Mouse (Mus musculus) cerebellum, adult (tissue): ENCODE results near the gene Spem2.

ENCODE experiments used
- ATAC-seq: cut with Nextera tagmentation; 2 replicates; pipeline ENCODE4 v1.9.2; 2017; ENCODE audit warnings: mild to moderate bottlenecking, moderate library complexity, mixed read lengths; ENCODE audit not compliant: insufficient number of reproducible peaks, low FRiP score, low TSS enrichment

The Spem2 gene

GRCm38 (mm10) chr11:69836703-69837576 lies 18.7 kb upstream of the Spem2 start:
- no peak for ATAC-seq

GRCm38 (mm10) chr11:69835966-69836335 lies 17.7 kb upstream of the Spem2 start:
- no peak for ATAC-seq

DNA sequence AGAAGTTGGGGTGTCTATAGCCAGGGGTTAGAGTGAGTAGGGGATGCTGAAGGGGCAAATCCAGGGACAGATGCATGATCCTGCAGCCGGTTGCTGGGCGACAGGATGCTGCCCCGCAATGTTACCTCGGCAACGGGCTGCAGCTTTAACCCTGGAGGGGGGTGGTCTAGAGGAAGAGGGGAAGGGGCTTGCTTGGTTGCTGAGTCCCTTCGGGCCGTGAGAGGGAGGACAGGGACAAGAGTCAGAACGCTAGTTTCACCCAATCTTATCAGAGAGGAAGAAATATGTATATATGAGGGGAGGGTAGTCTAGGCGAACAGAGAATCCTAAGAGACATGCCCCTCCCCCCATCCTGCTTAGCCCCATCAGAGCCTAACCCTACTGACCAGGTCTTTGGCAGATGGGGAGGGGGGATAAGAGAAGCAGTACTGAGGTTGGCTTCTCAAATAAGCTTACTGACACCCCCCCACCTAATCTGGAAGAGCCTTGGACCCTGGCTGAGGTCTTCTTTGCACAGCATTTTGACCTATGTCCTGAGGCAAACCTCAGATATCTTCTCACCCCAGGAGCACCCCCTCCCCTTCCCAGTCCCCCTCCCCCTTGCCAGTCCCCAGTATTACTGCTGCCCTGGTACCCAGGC lies 17.2 kb upstream of the Spem2 start:
- no peak for ATAC-seq

DNA sequence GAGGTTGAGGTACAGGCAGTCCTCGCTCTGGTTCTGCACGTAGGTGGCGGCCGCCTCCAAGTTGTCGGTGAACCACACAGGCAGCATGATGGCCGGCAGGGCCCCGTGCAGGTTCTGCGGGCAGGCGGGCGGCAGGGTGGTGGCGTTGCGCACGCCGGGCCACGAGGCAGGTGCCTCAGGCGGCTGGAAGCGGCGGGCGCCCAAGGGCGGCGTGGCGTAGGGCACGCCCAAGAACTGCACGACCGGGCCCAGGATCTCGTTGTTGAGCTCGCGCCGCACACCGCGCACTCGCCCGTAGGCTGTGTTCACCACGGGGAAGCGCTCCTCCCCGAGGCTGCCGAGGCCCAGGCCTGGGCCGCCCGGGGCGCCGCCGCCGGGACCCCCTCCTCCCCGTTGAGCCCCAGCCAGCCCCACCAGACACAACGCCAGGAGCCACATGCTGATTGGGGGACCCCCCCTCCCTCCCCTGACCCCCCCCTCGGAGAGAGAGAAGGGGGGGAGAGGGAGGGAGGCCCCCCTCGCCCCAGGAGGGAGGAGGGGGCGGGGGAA lies 15.8 kb upstream of the Spem2 start:
- no peak for ATAC-seq

DNA sequence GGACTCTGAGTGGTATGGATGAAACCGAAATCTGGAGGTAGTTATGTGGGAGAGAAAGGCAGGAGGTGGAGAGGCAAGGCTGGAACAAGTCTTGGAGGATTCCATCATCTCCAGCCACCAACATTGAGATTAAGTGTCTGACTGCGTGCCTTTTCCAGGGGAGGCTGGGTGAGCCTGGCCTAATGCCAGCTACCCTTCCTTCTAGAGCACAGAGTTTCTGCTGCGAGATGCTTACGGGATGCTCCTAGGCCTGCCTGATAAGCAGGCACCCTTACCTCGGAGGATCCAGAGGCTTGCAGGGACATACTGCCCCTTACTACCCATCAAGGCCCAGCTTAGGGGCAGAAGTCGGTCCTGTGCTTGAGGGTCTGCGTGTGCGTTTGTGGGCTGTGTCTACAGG lies 15.3 kb upstream of the Spem2 start:
- no peak for ATAC-seq

DNA sequence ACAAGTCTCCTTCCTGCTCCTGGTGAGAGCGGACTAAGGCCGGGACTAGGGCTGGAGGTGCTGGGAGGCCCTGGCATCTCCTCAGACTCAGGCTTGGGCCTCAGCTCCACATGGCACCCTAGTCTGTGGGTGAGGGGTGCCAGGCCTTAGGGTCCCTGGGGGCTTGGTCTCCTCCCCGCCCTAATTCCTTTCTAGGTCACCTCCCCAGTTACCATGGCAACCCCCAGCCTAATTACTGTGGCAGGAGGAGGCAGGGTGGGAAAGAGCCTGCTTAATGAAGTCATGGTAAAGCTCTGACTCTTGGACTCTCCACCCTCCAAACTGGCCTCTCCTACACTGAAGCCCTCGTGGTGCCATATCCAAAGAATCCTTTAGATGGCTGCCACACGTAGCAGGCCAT lies 10.6 kb upstream of the Spem2 start:
- ATAC-seq = no peak

DNA sequence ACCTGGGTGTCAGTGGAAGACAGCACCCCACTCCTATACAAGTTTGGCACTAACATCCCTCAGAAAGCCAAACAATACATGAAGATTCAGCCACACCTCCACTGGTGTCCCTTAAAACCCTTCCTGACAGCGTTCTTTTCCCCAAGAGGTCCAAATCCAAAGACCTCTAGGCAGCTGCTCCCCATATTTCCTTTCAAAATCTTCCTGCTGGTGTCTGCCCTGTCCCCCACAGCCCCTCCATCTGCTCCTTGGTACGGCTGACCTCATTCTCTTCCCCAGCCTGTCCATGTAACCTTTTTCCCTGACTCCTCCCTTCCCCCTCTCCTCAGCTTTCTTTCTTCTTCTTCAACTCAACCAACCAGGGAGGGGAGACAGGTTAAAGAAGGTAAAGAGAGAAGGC lies 5.2 kb upstream of the Spem2 start:
- no peak for ATAC-seq

GRCm38 (mm10) chr11:69822080-69822479 lies 3.8 kb upstream of the Spem2 start, which contains the start of gene Spem1:
Spem1 (minus strand) TSS chr11:69822180.
- no peak for ATAC-seq

- ATAC-seq = no peak
Measured at GRCm38 (mm10) chr11:69818871-69819270, 606 bp upstream of the Spem2 start.

DNA sequence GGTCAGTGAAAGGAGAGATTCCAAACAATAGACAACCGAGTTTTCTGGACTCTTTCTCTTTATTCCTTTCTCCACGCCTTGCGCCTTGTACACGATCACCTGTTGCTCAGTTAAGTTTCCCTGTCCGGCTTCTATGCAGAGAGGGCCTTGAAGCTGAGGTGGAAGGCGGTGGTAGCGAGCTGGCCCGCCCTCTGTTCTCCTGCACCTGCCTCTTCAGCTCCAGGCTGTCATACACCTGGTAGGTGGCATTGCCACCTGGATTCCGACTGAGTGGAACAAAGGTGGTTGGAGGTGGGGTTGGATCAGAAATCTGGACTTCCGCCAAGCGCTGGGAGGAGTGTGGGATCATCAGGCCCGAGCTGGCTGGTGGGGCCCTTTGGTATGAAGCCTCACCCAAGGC lies 1.7 kb downstream of the Spem2 start:
- ATAC-seq = no peak

GRCm38 (mm10) chr11:69815155-69815554 lies 3.1 kb downstream of the Spem2 start, which contains the start of gene Gm39566:
Gm39566 (minus strand) TSS chr11:69815298.
- ATAC-seq = no peak

DNA sequence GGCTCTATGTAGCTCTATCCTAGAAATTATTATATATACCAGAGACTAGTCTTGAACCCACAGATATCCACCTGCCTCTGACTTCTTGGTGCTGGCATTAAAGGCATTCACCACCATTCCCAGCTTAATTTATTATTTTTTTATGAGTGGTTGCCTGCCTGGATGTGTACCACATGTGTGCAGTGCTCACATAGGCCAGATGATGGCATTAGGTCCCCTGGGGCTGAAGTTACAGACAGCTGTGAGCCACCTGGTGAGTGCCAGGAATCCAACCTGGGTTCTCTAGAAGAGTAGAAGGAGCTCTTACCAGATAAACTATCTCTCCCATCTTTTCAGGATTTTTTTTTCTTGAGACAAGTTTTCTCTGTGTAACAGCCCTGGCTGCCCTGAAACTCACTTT lies 8.0 kb downstream of the Spem2 start:
- no peak for ATAC-seq

- ATAC-seq = no peak
Measured at GRCm38 (mm10) chr11:69807641-69808040, 10.6 kb downstream of the Spem2 start.

DNA sequence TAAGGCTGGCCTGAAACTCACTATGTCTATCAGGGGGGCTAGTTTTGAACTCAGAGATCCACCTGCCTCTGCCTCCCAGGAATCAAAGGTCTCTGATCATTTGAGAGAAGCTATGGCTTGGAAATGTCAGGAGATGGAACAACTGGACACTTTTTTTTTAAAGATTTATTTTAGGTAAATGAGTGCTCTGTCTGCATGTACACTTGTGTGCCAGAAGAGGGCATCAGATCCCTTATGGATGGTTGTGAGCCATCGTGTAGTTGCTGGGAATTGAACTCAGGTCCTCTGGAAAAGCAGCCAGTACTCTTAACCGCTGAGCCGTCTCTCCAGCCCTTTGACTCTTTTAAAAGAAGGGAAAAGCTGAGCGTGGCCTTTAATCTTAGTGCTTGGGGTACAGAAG lies 11.9 kb downstream of the Spem2 start:
- no peak for ATAC-seq

DNA sequence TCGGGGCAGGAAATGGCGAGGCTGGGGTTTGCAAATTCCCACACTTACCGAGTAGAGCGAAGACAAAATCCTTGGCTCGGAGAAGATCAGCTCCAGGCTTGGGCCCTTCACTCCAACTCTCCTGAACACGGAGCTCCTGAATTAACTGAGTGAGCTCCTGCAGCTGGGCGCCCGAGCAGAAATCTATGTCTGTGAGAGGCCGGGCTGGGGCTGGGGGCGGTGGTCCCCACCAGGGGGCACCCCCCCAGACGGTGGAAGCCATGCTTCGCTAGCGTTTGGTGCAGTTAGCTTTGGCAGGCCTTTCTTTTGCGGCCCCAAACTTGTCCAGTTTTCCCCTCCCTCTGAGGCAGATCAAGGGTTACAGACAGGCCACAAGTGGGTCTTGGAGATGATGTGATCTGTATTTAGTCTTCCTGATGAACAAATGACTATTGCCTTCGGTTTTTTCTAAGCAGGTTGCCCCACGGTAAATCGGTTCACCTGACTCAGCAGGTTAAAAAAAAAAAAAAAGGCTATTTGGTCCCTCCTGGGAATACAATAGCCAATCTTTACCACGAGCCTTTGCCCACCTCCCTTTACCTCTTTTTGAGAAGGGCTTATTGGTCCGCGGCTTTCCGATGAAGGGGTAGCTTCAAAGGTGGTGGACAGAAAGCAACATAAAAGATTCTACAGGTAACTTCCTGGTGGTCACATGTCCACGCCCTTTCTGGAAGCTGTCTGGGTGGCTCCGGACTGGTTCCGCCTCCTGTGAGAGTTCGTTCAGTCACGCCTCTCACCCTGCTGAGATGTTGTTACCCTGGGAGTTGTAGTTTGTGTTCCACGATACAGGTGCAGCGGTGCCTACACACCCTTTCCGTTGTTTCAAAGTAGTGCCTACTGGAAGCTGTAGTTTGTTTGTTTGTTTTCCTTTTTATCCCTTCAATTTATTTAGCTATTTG lies 13.0 kb downstream of the Spem2 start, which contains the start of gene Tmem102:
Tmem102 (minus strand) TSS at position 653 of the 938 bp plus-strand sequence.
- ATAC-seq = no peak

DNA sequence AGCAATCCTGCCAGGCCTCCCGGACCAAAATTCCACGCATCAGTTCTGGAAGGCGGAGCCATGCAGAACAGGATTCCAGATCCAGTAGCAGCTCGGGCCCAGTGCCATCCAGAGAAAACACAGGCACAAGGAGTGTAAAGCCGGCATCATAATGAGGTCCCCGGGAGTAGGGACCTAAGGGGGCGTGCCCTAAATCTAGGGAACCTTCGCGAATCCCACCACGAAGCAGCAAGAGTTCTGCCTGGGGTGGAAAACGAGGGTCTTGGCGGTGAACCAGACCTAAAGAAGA lies 13.7 kb downstream of the Spem2 start:
- ATAC-seq = no peak

- ATAC-seq = 0 out of 2 replicates have a peak, but pooled peaks have one; percentile 31
Measured at GRCm38 (mm10) chr11:69803786-69804651, 14.2 kb downstream of the Spem2 start.

DNA sequence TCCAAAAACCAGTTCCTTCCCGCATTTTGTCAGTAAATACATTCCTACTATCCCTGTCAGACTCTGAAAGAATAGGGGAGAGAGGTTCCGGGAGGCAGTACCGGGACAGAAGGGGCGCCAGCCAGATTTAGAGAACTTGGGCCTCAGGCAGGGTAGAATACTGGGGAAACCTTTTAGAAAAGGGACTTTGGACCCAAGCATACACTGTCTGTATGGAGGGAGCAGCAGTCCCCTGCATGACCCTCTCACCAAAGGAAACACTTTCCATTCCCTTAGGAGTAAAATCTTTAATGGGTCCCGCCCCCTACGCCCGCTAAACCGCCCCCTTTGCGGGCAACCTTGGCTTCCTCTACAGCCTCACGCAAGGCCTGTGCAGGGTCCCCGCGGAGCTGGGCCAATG lies 14.9 kb downstream of the Spem2 start:
- ATAC-seq = no peak

DNA sequence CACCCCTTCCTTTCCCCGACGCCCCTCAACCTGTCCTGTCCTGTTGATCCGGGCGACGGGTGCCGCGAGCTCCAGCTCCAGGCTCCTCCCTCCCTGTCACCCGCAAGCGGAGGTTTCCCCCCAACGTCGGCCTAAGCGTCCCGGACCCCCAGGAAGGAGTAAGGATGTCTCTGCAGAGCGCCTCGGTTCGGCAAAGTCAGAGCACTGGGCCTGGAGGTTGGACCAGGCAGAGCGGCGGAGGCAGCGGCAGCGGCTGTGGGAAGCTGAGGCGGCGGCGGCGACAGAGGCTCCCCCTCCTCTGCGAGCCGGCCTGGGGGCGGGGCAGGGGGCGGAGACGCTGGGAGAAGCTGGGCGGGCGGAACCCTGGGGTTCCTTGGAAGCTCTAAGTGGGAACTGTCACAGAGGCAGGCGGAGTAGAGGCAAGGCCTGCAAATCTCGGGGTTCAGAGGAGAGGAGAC lies 15.6 kb downstream of the Spem2 start:
- ATAC-seq = no peak
